Mouse (Mus musculus): ENCODE results near the gene Hdac8. TPM values are rescaled to one million over a fixed set of nuclear protein-coding genes. Genes with fewer than 3 reads are reported as not detected.

The Hdac8 gene
- total RNA-seq, 2 experiments from 2014 or later, result 4.7 to 6.6 TPM

DNA sequence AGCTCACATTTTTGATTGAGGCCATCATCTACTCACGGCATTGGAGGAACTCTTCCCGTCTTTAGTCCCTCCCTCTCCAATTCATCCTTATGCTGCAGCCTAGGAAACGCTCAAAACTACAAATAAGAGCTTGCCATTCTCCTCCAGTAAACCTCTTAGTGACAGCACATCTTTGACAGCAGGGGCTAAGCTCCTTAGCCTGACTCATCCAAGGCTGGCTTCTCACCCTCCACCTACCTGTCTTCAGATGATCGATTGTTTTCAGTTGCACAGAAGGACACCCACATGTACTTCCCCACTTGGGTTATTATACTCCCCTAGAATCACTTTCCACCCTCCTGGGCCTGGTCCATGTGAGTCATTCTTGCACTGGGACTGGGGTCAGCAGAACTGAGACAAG is 163.5 kb downstream of the Hdac8 start:
- DNase-seq (ENCODE audit: low spot score in 2 of 2), result no peak

DNA sequence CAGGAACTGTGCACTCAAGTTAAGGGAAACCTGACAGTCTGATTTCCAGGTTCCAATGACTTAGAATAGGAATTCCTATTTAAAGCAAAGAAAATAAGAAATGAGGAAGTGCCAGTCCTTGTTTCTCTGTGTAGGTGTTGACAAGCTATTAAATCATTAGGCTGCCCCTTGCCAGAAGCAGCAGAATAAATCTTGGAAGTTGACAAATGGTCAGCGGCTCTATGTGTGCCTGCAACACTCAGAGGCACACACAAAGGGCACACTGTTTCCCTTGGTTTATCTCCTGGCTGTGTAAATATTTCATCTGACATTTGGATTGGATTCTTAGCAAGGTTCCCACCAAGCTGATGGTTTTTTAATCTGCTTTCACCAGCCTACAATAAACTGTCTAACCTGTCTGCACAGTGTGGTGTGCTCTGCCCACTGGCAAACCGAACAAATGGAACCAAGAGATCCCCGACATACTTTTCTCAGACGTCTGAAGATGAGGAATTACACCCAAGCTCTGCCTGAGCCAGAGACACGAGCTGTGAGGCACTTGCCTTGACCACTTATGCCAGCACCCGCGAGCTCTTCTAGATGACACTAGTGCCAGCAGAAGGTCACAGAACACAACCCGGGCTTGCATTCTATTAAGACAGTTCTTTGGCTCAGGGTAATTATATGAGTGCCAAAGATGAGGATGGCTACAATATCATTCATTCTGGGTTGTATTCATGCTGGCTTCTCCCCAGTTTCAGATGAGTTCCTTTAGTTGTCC is 165.6 kb downstream of the Hdac8 start:
- DNase-seq (ENCODE audit: low spot score in 2 of 2), result no peak

DNA sequence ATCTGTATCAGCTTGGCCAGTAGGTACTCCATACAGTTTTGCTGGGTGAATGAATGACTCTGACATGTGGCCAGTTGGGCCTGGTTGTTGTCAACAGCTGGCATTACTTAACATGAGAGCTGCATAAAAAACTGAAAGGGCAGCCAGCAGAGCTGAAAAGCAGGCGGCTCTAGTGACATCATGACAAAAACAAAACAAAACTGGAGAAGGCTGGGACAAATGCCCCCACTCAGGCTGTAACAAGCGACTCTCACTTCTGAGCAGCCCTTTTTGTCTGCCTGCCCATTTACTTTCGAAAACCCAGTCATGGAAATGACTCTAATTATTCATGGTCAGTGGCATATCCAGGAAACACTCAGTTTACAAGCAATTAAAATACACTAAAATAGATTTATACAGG is 185.5 kb downstream of the Hdac8 start:
- DNase-seq (ENCODE audit: low spot score in 2 of 2), result no peak

DNA sequence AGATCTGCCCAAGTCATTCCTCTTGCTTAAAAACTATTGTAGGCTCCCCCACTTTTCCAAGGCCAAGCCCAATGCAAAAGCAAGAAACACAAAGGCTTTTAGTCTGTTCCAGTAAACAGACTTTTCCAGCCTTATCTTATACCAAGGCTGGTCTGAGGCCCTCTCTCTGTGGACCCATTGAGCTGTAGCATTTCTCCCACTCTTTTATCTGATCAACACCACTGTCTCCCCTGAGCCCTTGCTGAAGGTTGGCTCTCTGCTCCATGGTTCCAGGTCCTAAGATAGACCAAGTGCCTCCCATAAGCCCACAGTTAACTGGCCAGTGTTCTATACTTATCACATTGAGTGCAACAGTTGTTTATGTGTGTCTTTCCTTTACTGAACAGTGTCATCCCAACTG is 185.9 kb downstream of the Hdac8 start:
- no peak for DNase-seq (ENCODE audit: low spot score in 2 of 2)

DNA sequence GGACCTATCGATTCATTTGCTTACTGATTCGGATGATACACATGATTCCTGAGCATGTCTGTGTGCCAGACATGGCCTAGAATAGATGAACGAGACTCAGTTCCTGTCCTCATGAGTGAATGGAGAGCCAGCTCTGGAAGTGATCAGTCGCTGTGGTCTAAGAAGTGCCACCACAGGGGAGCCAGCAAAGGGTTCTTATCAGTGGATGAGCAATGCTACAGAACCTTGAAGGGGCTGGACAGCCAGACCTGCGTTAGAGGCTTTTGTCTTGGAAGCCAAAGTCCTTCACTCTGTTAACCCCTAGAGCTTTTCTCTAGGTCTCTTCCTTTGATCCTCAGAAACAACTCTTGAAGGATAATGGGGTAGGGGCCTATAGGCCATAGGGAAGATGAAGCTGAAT is 186.4 kb downstream of the Hdac8 start:
- no peak for DNase-seq (ENCODE audit: low spot score in 2 of 2)

DNA sequence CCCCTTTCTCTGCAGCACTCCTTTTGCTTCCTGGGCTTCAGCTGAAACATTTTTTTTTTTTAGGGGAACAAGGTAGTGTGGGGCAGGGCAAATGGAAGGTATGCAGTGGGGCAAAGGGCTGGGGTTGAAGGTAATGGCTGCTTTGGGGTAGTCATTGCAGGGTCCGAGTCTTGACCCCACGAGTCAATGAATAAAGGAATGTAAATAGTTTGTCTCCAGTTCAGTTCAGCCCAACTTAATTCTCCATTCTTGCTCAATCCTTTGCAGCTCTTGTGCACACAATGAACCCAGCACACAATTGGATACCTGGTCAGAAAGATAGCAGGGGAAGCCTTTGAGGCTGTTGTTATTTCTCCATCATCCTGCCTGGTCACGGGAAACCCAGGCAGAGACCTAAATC is 194.0 kb downstream of the Hdac8 start:
- no peak for DNase-seq (ENCODE audit: low spot score in 2 of 2)

DNA sequence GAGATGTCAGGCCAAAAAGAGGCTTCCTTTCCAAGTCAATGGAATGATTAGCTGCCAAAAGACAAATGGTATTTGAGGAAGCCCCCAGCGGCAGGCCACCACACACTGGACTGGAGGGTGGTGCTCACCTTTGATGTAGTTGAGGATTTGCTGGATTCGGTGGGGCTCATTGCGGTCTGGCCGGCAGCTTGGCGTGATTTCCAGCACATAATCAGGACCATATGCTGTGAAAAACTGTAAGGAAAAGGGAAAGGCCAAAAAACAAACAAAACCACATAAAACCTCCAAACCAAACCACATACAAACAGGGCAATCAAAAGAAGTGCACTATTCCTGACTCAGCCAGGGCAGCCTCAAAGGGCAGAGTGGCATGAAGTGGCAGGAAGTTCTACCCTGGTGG is 197.6 kb downstream of the Hdac8 start:
- no peak for DNase-seq (ENCODE audit: low spot score in 2 of 2)

DNA sequence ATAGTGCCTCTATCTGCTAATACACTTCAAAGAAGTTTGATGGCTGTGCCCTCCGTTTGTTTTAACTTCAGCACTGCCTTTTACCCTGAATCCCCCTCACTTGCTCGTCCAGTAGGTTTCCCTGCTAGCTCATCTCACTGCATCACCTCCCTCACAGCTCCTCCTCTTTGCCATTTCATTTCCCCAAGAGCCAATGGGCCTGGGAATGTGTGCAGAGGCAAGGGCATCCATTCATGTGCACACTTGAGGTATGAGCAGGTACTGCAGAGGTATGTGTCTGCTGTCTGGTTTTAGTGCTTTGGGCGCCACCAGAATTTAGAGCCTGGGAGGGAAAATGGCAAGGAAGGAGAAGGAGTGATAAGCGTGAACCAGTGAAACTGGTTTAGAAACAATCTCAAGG is 199.4 kb downstream of the Hdac8 start:
- no peak for DNase-seq (ENCODE audit: low spot score in 2 of 2)

DNA sequence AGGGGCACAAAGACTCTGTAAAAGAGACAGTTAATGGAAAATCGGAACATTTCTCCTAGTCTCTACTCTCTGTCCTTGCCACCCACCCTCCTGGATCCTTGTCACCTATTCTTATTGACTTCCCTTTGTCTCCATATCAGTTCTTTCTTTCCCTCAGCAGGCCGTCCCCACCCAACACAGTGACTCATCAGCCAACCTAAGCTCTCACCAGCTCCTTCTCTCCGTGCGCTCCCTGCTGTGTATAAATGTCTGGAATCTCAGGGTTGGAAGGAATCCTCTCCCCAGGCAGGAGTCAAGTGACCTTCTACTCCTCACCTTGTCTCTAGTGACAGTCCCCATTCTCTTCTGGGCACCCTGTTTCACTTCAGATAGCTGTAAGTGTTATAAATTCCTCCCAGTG is 200.2 kb downstream of the Hdac8 start:
- DNase-seq (ENCODE audit: low spot score in 2 of 2), result no peak

DNA sequence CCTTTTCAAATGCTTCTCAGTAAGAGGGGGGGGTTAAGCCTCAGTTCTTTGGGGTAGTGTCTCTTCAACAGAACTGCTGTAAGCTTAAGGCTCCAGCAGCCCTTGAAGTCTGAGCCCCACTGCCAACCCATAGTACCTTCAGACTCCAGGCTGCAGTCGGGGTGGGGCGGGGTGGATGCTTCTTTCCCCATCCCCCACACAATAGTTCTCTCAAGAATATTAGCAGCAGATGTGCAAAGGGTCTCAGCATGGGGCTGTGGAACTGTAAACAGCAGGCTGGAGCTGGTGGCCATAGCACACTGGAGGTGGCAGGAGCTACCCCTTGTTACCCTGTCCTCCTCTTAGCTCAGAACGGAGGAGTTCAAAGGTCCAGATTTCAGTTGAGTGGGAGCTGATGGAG is 202.7 kb downstream of the Hdac8 start:
- DNase-seq (ENCODE audit: low spot score in 2 of 2), result no peak

DNA sequence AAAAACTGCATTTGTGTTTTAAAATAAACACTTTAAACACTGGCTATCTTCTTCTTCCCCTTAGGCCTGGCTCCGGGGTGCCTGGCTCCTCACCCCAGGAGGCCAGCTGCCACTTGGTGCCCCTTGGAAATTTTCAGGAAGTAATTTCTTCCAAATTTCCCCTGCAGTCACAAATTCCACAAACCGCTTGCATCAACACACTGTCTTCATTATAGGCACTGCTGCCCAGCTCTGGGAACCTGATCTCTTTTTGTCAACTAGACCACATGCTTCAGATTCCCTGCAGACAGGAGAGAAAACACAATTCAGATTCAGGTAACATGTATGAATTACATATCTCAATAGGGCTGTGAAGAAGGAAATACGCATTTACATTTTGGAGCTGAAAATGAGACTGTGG is 220.3 kb downstream of the Hdac8 start:
- DNase-seq (ENCODE audit: low spot score in 2 of 2), result no peak

DNA sequence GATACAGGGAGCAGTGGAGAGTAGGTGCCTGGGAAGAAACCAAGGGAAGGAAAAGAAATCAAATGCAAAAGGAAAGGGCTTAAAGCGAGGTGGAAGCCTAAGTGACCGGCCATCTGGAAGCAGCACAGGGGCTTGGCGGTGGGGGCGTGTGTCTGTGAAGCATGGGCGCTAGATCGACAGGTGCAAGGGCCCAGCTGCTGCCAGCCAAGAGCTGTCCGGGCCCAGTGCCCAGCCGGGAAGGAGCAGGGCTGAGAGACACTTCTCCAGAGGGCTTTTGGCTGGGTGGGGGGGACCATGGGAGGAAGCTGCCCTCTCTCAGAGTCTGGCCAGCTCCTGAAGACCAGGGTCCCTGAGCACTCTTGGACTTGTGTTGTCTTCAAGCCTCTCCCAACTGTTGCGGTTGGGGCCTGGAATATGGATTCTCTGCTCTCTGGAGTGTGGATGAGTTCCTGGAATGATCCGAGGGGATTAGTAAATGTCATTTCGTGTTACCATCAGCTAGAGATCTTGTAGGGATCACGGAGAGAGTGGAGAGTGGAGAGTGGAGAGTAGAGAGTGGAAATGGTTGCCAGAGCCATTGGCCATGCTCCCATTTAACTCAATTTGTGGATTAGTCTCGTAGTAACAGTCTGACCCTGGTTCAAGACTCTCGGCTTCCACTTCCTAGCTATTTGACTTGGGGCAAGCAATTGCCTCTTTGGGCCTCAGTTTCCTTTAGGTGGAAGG is 242.4 kb downstream of the Hdac8 start:
- peak in 1 of 2 experiments; percentile 35 for DNase-seq (ENCODE audit: low spot score in 2 of 2)

DNA sequence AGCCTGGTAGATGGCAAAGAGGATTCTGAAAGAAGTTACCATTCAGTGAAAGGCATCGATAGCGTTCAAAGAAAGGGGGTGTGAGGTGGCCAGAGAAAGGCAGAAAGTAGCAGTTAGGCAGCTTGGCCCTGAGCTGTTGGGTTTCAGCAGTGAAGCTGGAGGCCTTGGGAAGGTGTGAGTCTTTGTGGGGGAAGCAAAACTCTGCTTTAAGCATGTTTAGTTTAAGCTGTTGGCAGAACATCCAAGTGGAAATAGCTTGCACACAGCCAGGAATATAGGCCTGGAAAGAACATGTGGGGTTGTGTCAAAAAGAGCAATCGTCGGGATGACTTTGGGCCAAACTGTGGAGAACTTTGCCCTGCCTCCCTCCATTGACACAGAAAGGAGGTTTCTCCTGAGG is 245.4 kb downstream of the Hdac8 start:
- DNase-seq (ENCODE audit: low spot score in 2 of 2), result no peak

DNA sequence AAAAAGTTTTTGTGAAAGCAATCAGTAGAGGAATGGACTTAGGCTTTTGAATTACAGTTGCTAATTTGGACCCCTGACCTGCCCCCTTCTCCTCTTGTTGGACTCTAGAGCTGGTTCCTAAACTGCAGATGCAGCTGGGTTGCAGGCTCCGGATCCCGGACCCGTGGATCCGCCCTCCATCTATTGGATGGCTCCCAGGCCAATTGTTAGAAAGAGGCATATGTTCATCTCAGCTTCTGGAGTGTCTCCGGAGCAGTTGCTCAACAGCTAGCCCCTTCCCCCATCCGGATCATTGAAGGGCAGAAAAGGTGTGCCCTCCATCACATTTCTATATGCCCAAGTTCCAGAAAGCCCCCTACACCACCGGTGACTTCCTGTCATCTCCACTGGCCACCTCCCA is 251.3 kb downstream of the Hdac8 start:
- peak in 1 of 2 experiments; percentile 32 for DNase-seq (ENCODE audit: low spot score in 2 of 2)

DNA sequence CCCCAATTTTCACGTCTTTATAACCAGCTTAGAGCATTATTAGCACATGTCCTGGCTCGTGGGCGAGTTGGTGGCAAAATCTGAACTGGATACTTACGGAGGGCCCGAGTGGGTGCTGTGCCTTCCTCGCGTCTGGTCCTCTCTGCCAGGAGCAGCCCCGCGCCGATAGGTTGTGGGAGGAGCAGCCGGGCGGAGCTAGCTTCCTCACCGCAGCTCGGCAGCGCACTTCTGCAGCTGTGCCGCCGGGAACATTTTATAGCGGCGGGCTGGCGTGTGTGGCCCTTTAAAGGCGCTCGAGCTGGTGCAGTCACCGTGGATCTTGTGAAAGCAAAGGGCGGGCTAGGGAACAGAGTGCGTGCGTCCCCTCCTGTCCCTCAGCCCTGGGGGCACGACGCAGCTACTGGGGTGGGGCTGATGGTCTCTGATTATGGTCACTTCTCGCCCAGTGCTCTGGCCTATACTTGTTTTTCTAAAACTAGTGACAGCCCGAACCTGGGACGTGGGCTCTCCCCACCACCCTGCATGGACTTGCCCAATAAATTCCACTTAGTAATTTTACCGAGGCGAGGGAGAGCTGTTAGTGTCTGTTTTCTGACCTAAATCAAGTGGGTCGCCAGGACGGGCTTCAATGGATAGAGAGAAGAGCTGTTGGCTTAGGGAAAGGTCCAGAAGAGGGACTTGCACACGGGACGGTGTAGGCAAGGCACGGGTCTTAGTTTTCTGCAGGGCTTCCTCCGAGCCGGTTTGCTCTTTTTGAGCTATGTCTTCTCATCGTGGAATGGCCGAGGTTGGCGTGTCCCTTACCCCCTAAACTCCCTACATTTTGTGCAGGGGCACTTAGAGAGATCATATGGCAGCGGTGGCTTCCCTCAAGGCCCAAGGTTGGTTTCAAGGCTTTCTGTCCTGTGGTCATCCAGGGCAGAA is 253.0 kb downstream of the Hdac8 start, which contains the start of gene Cited1:
Cited1 (minus strand) TSS at position 245 of the 924 bp plus-strand sequence.
- DNase-seq (ENCODE audit: low spot score in 2 of 2), result peak in 1 of 2 experiments; percentile 58

DNA sequence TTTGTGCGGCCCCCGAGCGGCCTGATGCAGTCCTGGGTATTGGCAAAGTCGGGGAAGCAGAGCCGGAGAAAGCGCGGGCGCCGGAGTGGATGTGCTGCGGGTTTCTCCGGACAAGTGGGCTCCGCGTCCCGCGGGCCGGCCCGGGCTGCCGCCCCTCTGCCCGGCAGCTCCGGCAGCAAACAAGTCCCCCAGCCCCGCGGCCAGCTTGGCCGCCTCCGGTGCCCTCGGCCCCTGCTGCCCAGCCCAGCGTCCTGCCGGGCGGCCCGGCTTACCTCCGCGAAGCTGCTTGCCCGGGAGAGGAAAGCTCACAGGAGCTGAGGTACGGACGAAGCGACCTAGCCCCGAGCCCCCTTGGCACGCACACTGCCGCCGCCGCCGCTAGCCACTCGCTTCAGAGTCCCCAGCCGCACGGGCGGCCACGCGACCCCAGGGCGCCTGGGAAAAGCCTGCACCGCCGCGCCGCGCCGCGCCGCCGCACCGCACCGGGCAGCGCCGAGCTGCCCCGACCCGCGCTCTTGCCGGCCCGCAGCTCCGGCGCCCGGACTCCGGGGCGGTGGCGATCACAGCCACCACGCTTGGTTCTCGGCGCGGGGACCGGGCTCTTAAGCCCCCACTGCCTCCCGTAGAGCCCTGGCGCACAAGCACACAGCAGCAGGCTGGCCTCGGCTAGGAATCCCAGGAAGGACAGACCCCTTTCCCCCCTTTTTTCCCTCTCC is 253.8 kb downstream of the Hdac8 start:
- DNase-seq (ENCODE audit: low spot score in 2 of 2), result peak in 1 of 2 experiments; percentile 25

DNA sequence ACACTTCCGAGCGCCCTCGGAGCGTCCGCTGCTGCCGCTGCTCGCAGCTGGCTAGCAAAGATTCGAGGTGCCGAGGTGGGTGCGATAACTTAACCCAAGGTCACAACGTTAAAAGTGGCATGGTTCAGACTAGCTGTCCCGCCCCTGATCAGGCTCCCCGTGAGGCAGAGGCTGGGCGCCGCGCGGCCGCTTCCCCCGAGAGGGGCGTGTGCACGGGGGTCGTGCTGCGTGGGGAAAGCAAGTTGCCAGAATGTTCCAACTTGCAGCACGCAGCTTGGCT is 254.3 kb downstream of the Hdac8 start:
- DNase-seq (ENCODE audit: low spot score in 2 of 2), result no peak

DNA sequence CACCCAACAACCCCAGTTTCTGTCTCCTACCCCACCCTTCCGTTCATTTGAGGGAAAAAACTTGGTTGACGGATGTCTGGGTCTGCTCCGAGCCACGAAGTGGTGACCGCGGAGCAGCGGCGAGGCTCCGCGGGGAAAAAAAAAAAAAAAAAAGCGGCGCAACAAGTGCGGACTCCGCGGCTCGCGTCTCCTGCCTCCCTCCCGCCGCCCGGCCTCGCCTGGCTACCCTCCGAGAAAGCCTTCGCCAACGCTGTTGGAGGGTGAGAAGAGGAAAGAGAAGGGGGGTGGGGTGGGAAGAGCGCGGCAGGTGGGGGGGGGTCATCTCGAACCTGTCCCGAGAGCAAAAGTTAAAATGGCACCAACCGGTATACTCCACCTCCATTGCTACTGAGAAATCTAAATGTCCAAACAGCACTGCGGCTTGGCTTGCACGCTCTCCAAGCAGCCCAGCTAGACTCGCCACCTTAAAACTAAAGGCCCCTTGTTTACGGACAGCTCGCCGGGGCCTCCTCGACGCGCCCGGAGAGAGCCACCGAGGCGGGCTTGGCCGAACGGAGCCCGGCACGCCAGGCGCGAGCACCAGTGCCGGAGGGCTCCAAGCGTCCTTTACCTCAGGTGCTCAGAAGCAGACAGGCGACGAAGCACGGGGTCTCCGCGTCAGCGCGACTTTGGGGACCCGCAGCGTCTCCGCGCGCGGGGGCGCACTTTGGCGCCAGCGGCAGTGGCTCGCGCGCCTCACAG is 254.8 kb downstream of the Hdac8 start:
- peak in 1 of 2 experiments; percentile 15 for DNase-seq (ENCODE audit: low spot score in 2 of 2)

DNA sequence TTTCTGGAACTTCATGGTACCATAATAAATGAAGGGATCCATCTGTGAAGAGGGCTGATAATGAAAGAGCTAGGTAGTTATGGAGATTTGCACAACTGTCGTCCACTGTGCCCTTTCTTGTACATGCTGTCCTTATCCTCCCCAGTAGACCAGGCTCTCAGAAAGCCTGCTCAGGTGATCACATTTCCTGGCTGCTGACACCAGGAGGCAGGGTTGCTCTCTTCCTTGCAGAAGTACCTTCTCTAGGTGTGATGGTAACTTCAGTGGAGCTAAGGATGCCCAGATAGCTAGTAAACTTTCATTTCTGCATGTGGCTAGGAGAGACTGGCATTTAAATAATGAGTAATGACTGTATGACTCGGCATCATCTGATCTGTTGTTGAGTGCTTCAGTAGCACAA is 260.8 kb downstream of the Hdac8 start:
- DNase-seq (ENCODE audit: low spot score in 2 of 2), result no peak

Measured in gastrocnemius, postnatal 4 days (tissue).